Mouse (Mus musculus) bone marrow macrophage, adult 2 months (primary cell): Measurements from ENCODE around the gene Mat2b. TPM values are rescaled to one million over a fixed set of nuclear protein-coding genes. Genes with fewer than 3 reads are reported as not detected.
A peak's percentile ranks its signal among the peaks of the same experiment; 100 is the strongest.
"Not testable (repeated sequence)": the region's sequence is repeated elsewhere in the genome, so short reads cannot be mapped to it uniquely, and the experiment has no call there.

Experiments
- H3K27ac ChIP-seq: 2 replicates; pipeline ENCODE4 v1.5.1; 2012; ENCODE audit warnings: low read depth, low read length; ENCODE audit not compliant: insufficient read depth
- H3K4me1 ChIP-seq: 2 replicates; pipeline ENCODE4 v1.6.1; 2012; ENCODE audit warnings: low read length; ENCODE audit not compliant: control insufficient read depth, insufficient read depth
- H3K4me3 ChIP-seq: 2 replicates; pipeline ENCODE4 v1.5.1; 2012; ENCODE audit warnings: mild to moderate bottlenecking, low read length, moderate library complexity; ENCODE audit not compliant: insufficient read depth
- CTCF ChIP-seq: IDR thresholded peaks from 2 replicates; pipeline ENCODE4 v1.5.1; 2012; ENCODE audit warnings: low read depth, mild to moderate bottlenecking, low read length, moderate library complexity
- POLR2A ChIP-seq: IDR thresholded peaks from 2 replicates; pipeline ENCODE4 v1.6.1; 2012; ENCODE audit warnings: mild to moderate bottlenecking, low read depth, low read length, borderline replicate concordance
- polyA plus RNA-seq: library from polyadenylated mRNA; stranded (reverse); fragments of >200 nt; gene quantifications from 2 replicates; pipeline ENCODE4 v1.2.4, GENCODE M21; 2012; ENCODE audit not compliant: missing spikeins, insufficient read depth, insufficient read length

Gene Mat2b
- polyA plus RNA-seq, result 70.7 and 71.6 TPM in 2 replicates

GRCm38 (mm10) chr11:40695103-40695502 is at the start of gene Mat2b:
TSS of gene Mat2b (minus strand) at chr11:40695203.
- Histone ChIP-seq H3K4me3 (peak within 1 kb of the TSS; percentile 88), H3K4me1 (peaks cover 10% of the 10 kb centered on the region), H3K27ac (peak within 1 kb of the TSS; percentile 95)
- TF ChIP-seq POLR2A (no peak), CTCF (no peak)

- TF ChIP-seq CTCF (no peak), POLR2A (no peak)
- Histone ChIP-seq H3K4me3 (no peak overlapping the region), H3K4me1 (no peaks in the 10 kb centered on the region), H3K27ac (no peak overlapping the region)
Observed at GRCm38 (mm10) chr11:40744348-40744747, 49.3 kb upstream of the Mat2b start.

- H3K4me3 ChIP-seq, result no peak overlapping the region
- no peak overlapping the region for H3K27ac ChIP-seq
- no peak for TF ChIP-seq POLR2A
- TF ChIP-seq CTCF, result no peak
- no peaks in the 10 kb centered on the region for H3K4me1 ChIP-seq
Observed at GRCm38 (mm10) chr11:40741605-40742262, 46.7 kb upstream of the Mat2b start.

GRCm38 (mm10) chr11:40737369-40737768 is 42.4 kb upstream of the Mat2b start:
- H3K4me1 ChIP-seq, result peaks cover 3% of the 10 kb centered on the region
- no peak overlapping the region for H3K4me3 ChIP-seq
- no peak overlapping the region for H3K27ac ChIP-seq
- TF ChIP-seq CTCF (no peak), POLR2A (no peak)

GRCm38 (mm10) chr11:40734251-40734752 is 39.3 kb upstream of the Mat2b start:
- Histone ChIP-seq H3K4me3 (peak overlapping the region; percentile 77), H3K27ac (peak overlapping the region; percentile 81), H3K4me1 (peaks cover 6% of the 10 kb centered on the region)
- no peak for TF ChIP-seq CTCF
- no peak for TF ChIP-seq POLR2A

- H3K4me3 ChIP-seq, result peak within 1 kb of the TSS; percentile 77
- H3K4me1 ChIP-seq, result peaks cover 6% of the 10 kb centered on the region
- TF ChIP-seq POLR2A, result no peak
- H3K27ac ChIP-seq, result peak within 1 kb of the TSS; percentile 81
Observed at GRCm38 (mm10) chr11:40733339-40734174, 38.6 kb upstream of the Mat2b start, which contains the start of the genes Hmmr and Nudcd2. TSS of gene Hmmr (minus strand) at chr11:40733422. TSS of gene Nudcd2 (plus strand) at chr11:40733667.

GRCm38 (mm10) chr11:40732997-40733338 is 38.0 kb upstream of the Mat2b start:
- no peak for TF ChIP-seq POLR2A
- TF ChIP-seq CTCF, result no peak
- Histone ChIP-seq H3K4me3 (peak overlapping the region; percentile 69), H3K27ac (peak overlapping the region; percentile 5; the same call in 1 of the 2 replicates), H3K4me1 (peaks cover 6% of the 10 kb centered on the region)

- TF ChIP-seq CTCF (no peak), POLR2A (no peak)
- H3K27ac ChIP-seq, result no peak overlapping the region
- no peak overlapping the region for H3K4me3 ChIP-seq
- H3K4me1 ChIP-seq, result peaks cover 5% of the 10 kb centered on the region; the same call in 1 of the 2 replicates
Observed at GRCm38 (mm10) chr11:40718324-40718723, 23.3 kb upstream of the Mat2b start.

GRCm38 (mm10) chr11:40715524-40715923 is 20.5 kb upstream of the Mat2b start:
- peaks cover 9% of the 10 kb centered on the region; the same call in 1 of the 2 replicates for H3K4me1 ChIP-seq
- H3K4me3 ChIP-seq, result no peak overlapping the region
- no peak for TF ChIP-seq CTCF
- TF ChIP-seq POLR2A, result no peak
- no peak overlapping the region for H3K27ac ChIP-seq

GRCm38 (mm10) chr11:40713858-40714257 is 18.9 kb upstream of the Mat2b start:
- H3K4me1 ChIP-seq, result peaks cover 9% of the 10 kb centered on the region; the same call in 1 of the 2 replicates
- H3K27ac ChIP-seq, result peak overlapping the region; percentile 61
- H3K4me3 ChIP-seq, result no peak overlapping the region
- TF ChIP-seq CTCF (no peak), POLR2A (no peak)

- not testable (repeated sequence) for H3K27ac ChIP-seq, H3K4me1 ChIP-seq, H3K4me3 ChIP-seq
Observed at GRCm38 (mm10) chr11:40709899-40710298, 14.9 kb upstream of the Mat2b start.
